8 mouse cellular contexts compared by ENCODE assay signal in genomic region chr5:122779277-122779834, GRCm38 (mm10). TPM values are rescaled to one million over a fixed set of nuclear protein-coding genes. Genes with fewer than 3 reads are reported as not detected.
DNase-seq lines count a peak whose midpoint lies in the region; ATAC-seq lines count a peak whose summit lies in the region.

Gene Camkk2, minus strand, starts transcription at chr5:122779409.

- DNase-seq in CD4-positive helper T cell, adult 2 months (ENCODE audit: low read depth, low spot score) = peak; percentile 95
- DNase-seq in brain, embryonic 18.5 days (ENCODE audit: low read depth, low spot score) = peak; percentile 80
- DNase-seq in naive thymus-derived CD4-positive, alpha-beta T cell, adult 2 months (ENCODE audit: low read depth) = peak; percentile 91

- peak within 1 kb of the TSS; percentile 57; the same call in 1 of the 2 replicates for H3K27ac ChIP-seq in heart, embryonic 11.5 days (ENCODE audit: low read depth, low read length)
- peak within 1 kb of the TSS; percentile 88 for H3K27ac ChIP-seq in kidney, embryonic 15.5 days
- H3K27ac ChIP-seq in liver, embryonic 12.5 days = peak within 1 kb of the TSS; percentile 78
- H3K27ac ChIP-seq in stomach, embryonic 14.5 days (ENCODE audit: low read length) = peak within 1 kb of the TSS; percentile 67; the same call in 1 of the 2 replicates

- peak; percentile 50 for ATAC-seq in heart, embryonic 11.5 days (replicated peaks; ENCODE audit: insufficient number of reproducible peaks, low FRiP score, low TSS enrichment)
- ATAC-seq in kidney, embryonic 15.5 days (replicated peaks; ENCODE audit: low FRiP score) = peak; percentile 78
- peak; percentile 71 for ATAC-seq in liver, embryonic 12.5 days
- ATAC-seq in stomach, embryonic 14.5 days (ENCODE audit: insufficient number of reproducible peaks, insufficient read depth, low FRiP score, low read depth) = peak; percentile 85

- peak within 1 kb of the TSS; percentile 69 for H3K4me3 ChIP-seq in erythroblast, embryonic 14.5 days (replicated peaks)
- H3K4me3 ChIP-seq in heart, embryonic 11.5 days (ENCODE audit: low read depth, low read length) = peak within 1 kb of the TSS; percentile 94
- peak within 1 kb of the TSS; percentile 83 for H3K4me3 ChIP-seq in kidney, embryonic 15.5 days (replicated peaks)
- peak within 1 kb of the TSS; percentile 89 for H3K4me3 ChIP-seq in liver, embryonic 12.5 days
- H3K4me3 ChIP-seq in stomach, embryonic 14.5 days (ENCODE audit: low read depth, low read length) = peak within 1 kb of the TSS; percentile 81

- H3K9me3 ChIP-seq in erythroblast, embryonic 14.5 days (ENCODE audit: control insufficient read depth, low read length) = peaks cover 2% of the 10 kb centered on the region; the same call in 1 of the 2 replicates
- H3K9me3 ChIP-seq in heart, embryonic 11.5 days (replicated peaks; ENCODE audit: control insufficient read depth, low read length) = no peaks in the 10 kb centered on the region
- H3K9me3 ChIP-seq in kidney, embryonic 15.5 days (replicated peaks) = no peaks in the 10 kb centered on the region
- H3K9me3 ChIP-seq in liver, embryonic 12.5 days (replicated peaks) = no peaks in the 10 kb centered on the region
- H3K9me3 ChIP-seq in stomach, embryonic 14.5 days (ENCODE audit: control insufficient read depth, low read depth, low read length) = no peaks in the 10 kb centered on the region

- under 1% methylated on average over 51 of the region's 63 CpGs for WGBS in heart, embryonic 11.5 days (ENCODE audit: insufficient replicate concordance)
- under 1% methylated on average over 52 of the region's 63 CpGs for whole genome bisulfite sequencing in kidney, embryonic 15.5 days
- WGBS in liver, embryonic 12.5 days (ENCODE audit: insufficient replicate concordance) = under 1% methylated on average over 61 of the region's 63 CpGs
- WGBS in stomach, embryonic 14.5 days = under 1% methylated on average over 53 of the region's 63 CpGs

- H3K36me3 ChIP-seq in erythroblast, embryonic 14.5 days (ENCODE audit: control insufficient read depth) = peaks cover 4% of the 10 kb centered on the region
- no peaks in the 10 kb centered on the region for H3K36me3 ChIP-seq in heart, embryonic 11.5 days (ENCODE audit: control insufficient read depth, insufficient read depth, low read length)
- no peaks in the 10 kb centered on the region for H3K36me3 ChIP-seq in kidney, embryonic 15.5 days
- H3K36me3 ChIP-seq in liver, embryonic 12.5 days = no peaks in the 10 kb centered on the region
- no peaks in the 10 kb centered on the region for H3K36me3 ChIP-seq in stomach, embryonic 14.5 days (ENCODE audit: control insufficient read depth, insufficient read depth, low read length)

- H3K9ac ChIP-seq in heart, embryonic 11.5 days (ENCODE audit: low read depth, low read length) = peak within 1 kb of the TSS; percentile 87
- H3K9ac ChIP-seq in kidney, embryonic 15.5 days = peak within 1 kb of the TSS; percentile 88
- peak within 1 kb of the TSS; percentile 94 for H3K9ac ChIP-seq in liver, embryonic 12.5 days
- peak within 1 kb of the TSS; percentile 89 for H3K9ac ChIP-seq in stomach, embryonic 14.5 days (replicated peaks; ENCODE audit: low read depth, low read length)

- H3K4me1 ChIP-seq in erythroblast, embryonic 14.5 days (ENCODE audit: control insufficient read depth) = peaks cover 54% of the 10 kb centered on the region
- peaks cover 13% of the 10 kb centered on the region; the same call in 1 of the 2 replicates for H3K4me1 ChIP-seq in heart, embryonic 11.5 days (ENCODE audit: control insufficient read depth, insufficient read depth, low read length)
- peaks cover 36% of the 10 kb centered on the region for H3K4me1 ChIP-seq in kidney, embryonic 15.5 days
- peaks cover 58% of the 10 kb centered on the region for H3K4me1 ChIP-seq in liver, embryonic 12.5 days
- H3K4me1 ChIP-seq in stomach, embryonic 14.5 days (ENCODE audit: control insufficient read depth, insufficient read depth, low read length) = 0 out of 2 replicates have a peak, but pooled peaks cover 3% of the 10 kb centered on the region

- peak within 1 kb of the TSS; percentile 98 for H3K4me2 ChIP-seq in heart, embryonic 11.5 days
- peak within 1 kb of the TSS; percentile 94 for H3K4me2 ChIP-seq in kidney, embryonic 15.5 days
- H3K4me2 ChIP-seq in liver, embryonic 12.5 days = peak within 1 kb of the TSS; percentile 99
- peak within 1 kb of the TSS; percentile 78 for H3K4me2 ChIP-seq in stomach, embryonic 14.5 days (replicated peaks; ENCODE audit: low read depth, low read length)

- peaks cover 12% of the 10 kb centered on the region for H3K27me3 ChIP-seq in erythroblast, embryonic 14.5 days (ENCODE audit: control insufficient read depth)
- H3K27me3 ChIP-seq in heart, embryonic 11.5 days (ENCODE audit: control insufficient read depth, insufficient read depth, low read length) = no peaks in the 10 kb centered on the region
- H3K27me3 ChIP-seq in kidney, embryonic 15.5 days = no peaks in the 10 kb centered on the region
- H3K27me3 ChIP-seq in liver, embryonic 12.5 days (replicated peaks) = peaks cover 4% of the 10 kb centered on the region
- no peaks in the 10 kb centered on the region for H3K27me3 ChIP-seq in stomach, embryonic 14.5 days (ENCODE audit: control insufficient read depth, insufficient read depth, low read length)

RNA-seq across cellular contexts. Expression of gene Camkk2, which starts in this region (rescaled TPM):
- polyA plus RNA-seq in erythroblast, embryonic 14.5 days (2012) = 2.1 and 2.4 TPM in 2 replicates
- 8.7 and 14.0 TPM in 2 replicates for polyA plus RNA-seq in heart, embryonic 11.5 days (2014; fragmentation: Nextera tagmentation; extraction: Ambion mirVana)
- polyA plus RNA-seq in kidney, embryonic 15.5 days (2015; fragmentation: Nextera tagmentation; extraction: Ambion mirVana) = 35.5 and 39.5 TPM in 2 replicates
- 14.5 and 16.7 TPM in 2 replicates for polyA plus RNA-seq in liver, embryonic 12.5 days (2016; fragmentation: Nextera tagmentation; extraction: Ambion mirVana)
- polyA plus RNA-seq in stomach, embryonic 14.5 days (2014; fragmentation: Nextera tagmentation; extraction: Ambion mirVana) = 25.7 and 28.2 TPM in 2 replicates

Comparison
In these comparisons a context has a peak if more than half of its experiments do, and no peak if none do; other contexts are left out.
1. Peak in every context shown above with its lines: DNase-seq, ATAC-seq, H3K4me3 ChIP-seq and H3K27ac ChIP-seq.